Mouse (Mus musculus) intestine, postnatal 0 days (tissue): ENCODE results near the gene Pfn1. TPM values are rescaled to one million over a fixed set of nuclear protein-coding genes. Genes with fewer than 3 reads are reported as not detected.

ENCODE experiments used
- ATAC-seq: fragments of 200-750 bp; cut with Nextera tagmentation; 2 replicates; pipeline ENCODE4 v1.8.0; 2017; ENCODE audit warnings: mild to moderate bottlenecking, moderate TSS enrichment, moderate library complexity
- H3K27ac ChIP-seq: fragments of 300-500 bp; sonication (generic); 2 replicates; pipeline ENCODE4 v1.5.1; 2014; ENCODE audit warnings: mild to moderate bottlenecking, low read depth, low read length, moderate library complexity
- H3K27me3 ChIP-seq: fragments of 300-500 bp; sonication (generic); replicated peaks from 2 replicates; pipeline ENCODE4 v1.6.1; 2014; ENCODE audit warnings: low read length, mixed read lengths; ENCODE audit not compliant: control insufficient read depth, insufficient read depth
- H3K36me3 ChIP-seq: fragments of 300-500 bp; sonication (generic); 2 replicates; pipeline ENCODE4 v1.6.1; 2014; ENCODE audit warnings: mild to moderate bottlenecking, moderate library complexity; ENCODE audit not compliant: control insufficient read depth, insufficient read depth
- H3K4me1 ChIP-seq: fragments of 300-500 bp; sonication (generic); replicated peaks from 2 replicates; pipeline ENCODE4 v1.6.1; 2014; ENCODE audit warnings: antibody characterized with exemption, low read length, mixed read lengths; ENCODE audit not compliant: control insufficient read depth, insufficient read depth
- H3K4me2 ChIP-seq: fragments of 300-500 bp; sonication (generic); replicated peaks from 2 replicates; pipeline ENCODE4 v1.6.1; 2014; ENCODE audit warnings: low read depth, mild to moderate bottlenecking, moderate library complexity
- H3K4me3 ChIP-seq: fragments of 300-500 bp; sonication (generic); 2 replicates; pipeline ENCODE4 v1.5.1; 2014; ENCODE audit warnings: low read depth, low read length
- H3K9ac ChIP-seq: fragments of 300-500 bp; sonication (generic); 2 replicates; pipeline ENCODE4 v1.6.1; 2014; ENCODE audit warnings: mild to moderate bottlenecking, low read depth, low read length
- H3K9me3 ChIP-seq: fragments of 300-500 bp; sonication (generic); 2 replicates; pipeline ENCODE4 v1.6.1; 2016; ENCODE audit warnings: mixed run types; ENCODE audit not compliant: control insufficient read depth
- CTCF ChIP-seq: sonication (generic); IDR thresholded peaks from 2 replicates; pipeline ENCODE4 v1.5.1; 2016; ENCODE audit warnings: low read depth, mild to moderate bottlenecking, control low read depth, antibody characterized with exemption, moderate library complexity
- WGBS: fragments of 180-500 bp; shearing (Covaris S2); extraction: QIAGEN DNeasy Blood & Tissue Kit; methylation state at CpG from one replicate; pipeline ENCODE4 v1.1.7; 2014; 5-methylcytosine and 5-hydroxymethylcytosine counted together
- polyA plus RNA-seq: library from polyadenylated mRNA; unstranded; fragments of >200 nt; fragmentation: Nextera tagmentation; extraction: Ambion mirVana; gene quantifications from 2 replicates; pipeline ENCODE4 v1.2.1, GENCODE M21; 2015

Pfn1 gene
- polyA plus RNA-seq, 1 experiment from 2014 or later = 1,961 TPM

DNA sequence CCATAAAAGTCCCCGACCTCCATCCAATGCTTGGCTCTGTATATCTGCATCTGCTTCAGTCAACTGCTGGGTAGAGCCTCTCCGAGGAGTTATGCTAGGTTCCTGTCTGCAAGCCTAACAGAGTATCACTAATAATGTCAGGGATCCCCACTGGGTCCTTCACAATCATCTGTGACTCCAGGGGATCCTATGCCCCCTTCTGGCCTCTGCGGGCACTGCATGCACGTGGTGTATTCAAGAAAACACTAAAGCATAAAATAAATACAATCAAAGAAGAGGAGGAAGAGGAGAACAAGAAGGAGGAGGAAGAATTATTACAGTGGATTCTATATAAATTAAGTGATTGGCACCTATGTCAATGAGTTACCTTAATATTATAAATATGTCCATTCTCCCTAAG lies 29.0 kb downstream of the Pfn1 start:
- Histone ChIP-seq H3K9me3 (no peaks in the 10 kb centered on the region), H3K27me3 (no peaks in the 10 kb centered on the region), H3K36me3 (no peaks in the 10 kb centered on the region), H3K9ac (no peak overlapping the region), H3K4me3 (no peak overlapping the region), H3K4me2 (no peak overlapping the region), H3K4me1 (0 out of 2 replicates have a peak, but pooled peaks cover 9% of the 10 kb centered on the region), H3K27ac (no peak overlapping the region)
- WGBS = 47% methylated on average over 4 of the region's 4 CpGs
- peak; percentile 77 for TF ChIP-seq CTCF
- no peak for ATAC-seq

DNA sequence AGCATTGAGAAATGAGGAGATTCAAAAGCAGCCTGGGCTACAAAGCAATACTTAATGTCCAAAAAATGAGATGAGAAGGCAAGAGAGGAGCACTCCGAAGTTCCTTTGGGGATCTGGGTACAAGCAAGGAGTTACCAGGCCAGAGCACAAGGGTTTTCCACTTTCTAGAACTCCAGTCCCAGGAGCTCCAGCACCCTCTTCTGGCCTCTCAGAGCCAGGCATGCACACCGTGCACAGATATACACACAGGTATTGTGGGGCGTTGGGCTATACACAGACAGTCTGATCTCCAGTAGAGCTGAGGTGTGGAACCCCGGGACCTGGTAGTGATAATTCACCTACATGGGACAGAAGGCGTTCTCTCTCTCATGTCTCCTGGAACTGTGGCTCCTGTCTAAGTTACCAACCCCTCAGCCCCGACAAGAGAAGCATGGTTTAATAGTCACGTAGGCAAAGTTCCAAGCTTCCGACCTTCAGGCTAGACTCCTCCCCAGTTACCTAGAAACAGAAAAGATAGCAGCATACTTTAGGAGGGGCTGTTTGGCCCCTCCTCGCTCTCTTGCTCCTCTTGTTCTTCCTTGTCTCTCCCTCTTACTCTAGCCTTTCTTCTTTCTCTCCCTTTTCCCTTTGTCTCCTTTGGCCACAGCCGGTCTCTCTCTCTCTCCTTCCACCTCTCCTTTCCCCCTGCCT lies 31.2 kb downstream of the Pfn1 start:
- ATAC-seq = no peak
- peak; percentile 62 for TF ChIP-seq CTCF
- Histone ChIP-seq H3K9me3 (no peaks in the 10 kb centered on the region), H3K4me1 (0 out of 2 replicates have a peak, but pooled peaks cover 9% of the 10 kb centered on the region), H3K27me3 (no peaks in the 10 kb centered on the region), H3K36me3 (no peaks in the 10 kb centered on the region), H3K4me3 (no peak overlapping the region), H3K9ac (no peak overlapping the region), H3K27ac (no peak overlapping the region), H3K4me2 (no peak overlapping the region)
- WGBS = 60% methylated on average over 10 of the region's 10 CpGs

DNA sequence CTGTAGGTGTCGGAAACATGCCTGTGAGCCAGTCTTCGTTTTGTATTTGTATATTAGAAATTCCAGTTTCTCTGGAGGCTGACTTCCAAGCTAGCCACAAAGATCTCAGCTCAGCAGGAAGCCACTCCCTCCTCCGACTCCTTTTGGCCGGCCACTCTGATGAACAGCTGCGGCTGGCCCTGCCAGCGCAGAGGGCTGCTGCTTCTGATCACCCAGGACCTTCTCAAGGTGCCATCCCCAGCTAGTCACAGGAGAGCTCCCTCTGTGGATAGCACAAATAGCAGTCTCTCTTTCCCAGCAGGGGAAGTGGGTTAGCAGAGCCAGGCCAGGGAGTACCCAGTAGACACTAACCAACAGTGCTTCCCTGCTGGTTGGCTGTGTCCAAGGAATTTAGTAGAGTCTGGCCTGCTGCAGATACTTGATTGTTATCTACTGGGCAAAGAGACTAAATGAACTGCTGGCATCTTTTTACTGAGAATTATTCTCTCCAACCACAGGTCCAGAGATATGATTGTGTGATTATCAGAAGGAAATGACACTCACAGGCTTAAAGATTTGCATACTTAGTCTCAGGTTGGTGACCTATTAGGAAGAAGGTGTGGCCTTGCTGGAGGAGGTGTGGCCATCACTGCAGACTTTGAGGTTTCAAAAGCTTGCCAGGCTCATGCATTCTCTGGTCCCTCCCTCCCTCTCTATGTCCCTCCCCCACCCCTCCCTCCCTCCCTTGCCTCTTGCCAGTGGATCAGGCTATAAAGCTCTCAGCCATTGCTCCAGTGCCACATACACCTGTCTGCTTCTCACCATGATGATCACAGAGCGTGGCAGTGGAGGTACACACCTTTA lies 32.3 kb downstream of the Pfn1 start:
- ATAC-seq = peak; percentile 80
- WGBS = 36% methylated on average over 7 of the region's 7 CpGs
- Histone ChIP-seq H3K27me3 (no peaks in the 10 kb centered on the region), H3K36me3 (no peaks in the 10 kb centered on the region), H3K4me1 (0 out of 2 replicates have a peak, but pooled peaks cover 9% of the 10 kb centered on the region), H3K9me3 (no peaks in the 10 kb centered on the region), H3K9ac (no peak overlapping the region), H3K27ac (no peak overlapping the region), H3K4me2 (no peak overlapping the region), H3K4me3 (no peak overlapping the region)
- peak; percentile 17; the same call in 1 of the 2 replicates for TF ChIP-seq CTCF

DNA sequence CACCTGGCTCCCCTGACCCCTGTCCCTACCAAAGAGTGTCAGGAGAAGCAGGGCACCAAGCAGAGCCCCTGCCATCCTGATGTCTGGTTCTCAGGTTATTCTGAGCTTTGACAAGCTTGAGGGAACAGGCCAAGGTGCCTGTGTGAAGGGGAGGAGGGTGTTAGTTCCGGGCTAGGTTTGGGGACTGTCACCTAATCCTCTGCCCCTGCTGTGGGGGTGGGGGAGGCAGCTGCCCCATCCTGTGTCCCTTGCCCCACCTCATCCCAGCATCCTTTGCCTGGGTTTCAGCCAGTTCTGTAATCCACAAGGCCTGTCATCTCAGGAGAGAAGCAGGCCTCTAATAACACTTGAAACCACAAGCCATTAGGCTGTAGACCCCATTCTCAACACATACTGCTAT lies 35.3 kb downstream of the Pfn1 start, which contains the start of gene Chrne:
Chrne (minus strand) TSS at position 116 of the 400 bp plus-strand sequence.
- Histone ChIP-seq H3K27ac (no peak within 1 kb of the TSS), H3K9ac (no peak within 1 kb of the TSS), H3K4me1 (peaks cover 15% of the 10 kb centered on the region), H3K4me3 (no peak within 1 kb of the TSS), H3K36me3 (no peaks in the 10 kb centered on the region), H3K4me2 (no peak within 1 kb of the TSS), H3K27me3 (no peaks in the 10 kb centered on the region), H3K9me3 (no peaks in the 10 kb centered on the region)
- no peak for TF ChIP-seq CTCF
- no peak for ATAC-seq
- 53% methylated on average over 1 of the region's 1 CpGs for WGBS

DNA sequence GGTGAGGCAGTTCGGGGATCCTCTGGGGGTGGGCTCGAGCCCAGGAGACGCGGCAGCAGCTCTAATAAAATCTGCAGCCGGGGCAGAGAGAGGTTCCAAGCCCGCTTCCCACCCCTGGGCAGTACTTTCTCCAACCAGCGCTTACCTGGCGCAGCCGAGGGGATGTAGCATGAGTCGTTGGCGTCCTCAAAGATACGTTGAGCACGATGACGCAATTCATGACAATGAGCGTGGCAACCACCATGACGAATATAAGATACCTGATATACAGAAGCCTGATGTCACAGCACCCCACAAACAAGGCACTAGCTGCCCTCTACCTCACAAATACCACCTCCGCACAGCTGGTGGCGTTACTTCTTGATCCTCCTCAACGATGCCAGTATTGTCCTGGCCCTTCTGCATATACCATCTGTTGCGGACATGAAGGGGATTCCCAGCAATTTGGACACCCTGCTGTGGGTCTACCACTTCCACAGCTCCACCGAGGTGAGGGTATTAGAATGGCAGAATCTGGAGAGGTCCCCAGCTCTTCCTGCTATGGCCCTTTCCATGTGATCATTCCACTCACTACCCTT lies 38.8 kb downstream of the Pfn1 start, which contains the start of gene 4930544D05Rik:
4930544D05Rik (plus strand) TSS at position 333 of the 578 bp plus-strand sequence.
- H3K36me3 ChIP-seq = peaks cover 25% of the 10 kb centered on the region
- H3K27ac ChIP-seq = peak within 1 kb of the TSS; percentile 66
- H3K9ac ChIP-seq = peak within 1 kb of the TSS; percentile 32
- no peaks in the 10 kb centered on the region for H3K9me3 ChIP-seq
- TF ChIP-seq CTCF = no peak
- WGBS = 15% methylated on average over 21 of the region's 21 CpGs
- peak; percentile 21; the same call in 1 of the 2 replicates for ATAC-seq
- no peaks in the 10 kb centered on the region for H3K27me3 ChIP-seq
- peaks cover 8% of the 10 kb centered on the region for H3K4me1 ChIP-seq
- H3K4me3 ChIP-seq = peak within 1 kb of the TSS; percentile 39
- peak within 1 kb of the TSS; percentile 83 for H3K4me2 ChIP-seq

DNA sequence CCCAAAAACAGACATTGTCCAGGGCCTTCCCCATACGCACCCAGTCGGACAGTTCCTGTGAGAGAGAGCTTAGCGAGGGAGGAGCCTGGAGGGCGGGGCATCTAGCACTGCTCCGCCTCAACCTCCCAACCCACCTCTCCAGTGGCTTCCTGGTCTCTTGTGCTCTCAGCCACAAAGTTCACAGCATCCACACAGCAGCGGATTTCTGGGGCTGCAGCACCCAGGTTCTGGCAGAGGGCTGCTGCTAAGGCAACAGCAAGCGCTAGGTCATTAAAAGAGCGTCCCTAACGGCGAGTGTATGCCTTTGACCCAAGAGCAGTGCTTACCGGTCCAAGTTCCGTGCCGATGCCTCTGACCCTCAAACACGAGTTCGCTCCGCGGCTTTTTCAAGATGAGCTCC lies 39.4 kb downstream of the Pfn1 start:
- Histone ChIP-seq H3K27me3 (no peaks in the 10 kb centered on the region), H3K27ac (peak overlapping the region; percentile 66), H3K4me1 (peaks cover 8% of the 10 kb centered on the region), H3K9me3 (no peaks in the 10 kb centered on the region), H3K9ac (peak overlapping the region; percentile 32), H3K4me3 (peak overlapping the region; percentile 39), H3K4me2 (peak overlapping the region; percentile 83), H3K36me3 (peaks cover 30% of the 10 kb centered on the region)
- ATAC-seq = peak; percentile 85
- WGBS = under 1% methylated on average over 17 of the region's 17 CpGs
- TF ChIP-seq CTCF = 0 out of 2 replicates have a peak, but pooled peaks have one; percentile 29
